Mouse (Mus musculus) splenic B cell, adult 2 months (primary cell): ENCODE results near the gene Rabif.
"Not testable (repeated sequence)": the region's sequence is repeated elsewhere in the genome, so short reads cannot be mapped to it uniquely, and the experiment has no call there.

ENCODE experiments used
- DNase-seq: peaks from one replicate; pipeline ENCODE4 v3.0.0-alpha.2; 2011; ENCODE audit warnings: low read depth, low spot score
- H3K27me3 ChIP-seq: 2 replicates; pipeline ENCODE4 v1.6.1; 2012; ENCODE audit warnings: mild to moderate bottlenecking, low read length, moderate library complexity, mixed read lengths; ENCODE audit not compliant: control insufficient read depth, poor library complexity, insufficient read depth, severe bottlenecking
- H3K36me3 ChIP-seq: 2 replicates; pipeline ENCODE4 v1.6.1; 2012; ENCODE audit warnings: mild to moderate bottlenecking, low read length, moderate library complexity, mixed read lengths; ENCODE audit not compliant: control insufficient read depth, poor library complexity, insufficient read depth, severe bottlenecking

The Rabif gene

DNA sequence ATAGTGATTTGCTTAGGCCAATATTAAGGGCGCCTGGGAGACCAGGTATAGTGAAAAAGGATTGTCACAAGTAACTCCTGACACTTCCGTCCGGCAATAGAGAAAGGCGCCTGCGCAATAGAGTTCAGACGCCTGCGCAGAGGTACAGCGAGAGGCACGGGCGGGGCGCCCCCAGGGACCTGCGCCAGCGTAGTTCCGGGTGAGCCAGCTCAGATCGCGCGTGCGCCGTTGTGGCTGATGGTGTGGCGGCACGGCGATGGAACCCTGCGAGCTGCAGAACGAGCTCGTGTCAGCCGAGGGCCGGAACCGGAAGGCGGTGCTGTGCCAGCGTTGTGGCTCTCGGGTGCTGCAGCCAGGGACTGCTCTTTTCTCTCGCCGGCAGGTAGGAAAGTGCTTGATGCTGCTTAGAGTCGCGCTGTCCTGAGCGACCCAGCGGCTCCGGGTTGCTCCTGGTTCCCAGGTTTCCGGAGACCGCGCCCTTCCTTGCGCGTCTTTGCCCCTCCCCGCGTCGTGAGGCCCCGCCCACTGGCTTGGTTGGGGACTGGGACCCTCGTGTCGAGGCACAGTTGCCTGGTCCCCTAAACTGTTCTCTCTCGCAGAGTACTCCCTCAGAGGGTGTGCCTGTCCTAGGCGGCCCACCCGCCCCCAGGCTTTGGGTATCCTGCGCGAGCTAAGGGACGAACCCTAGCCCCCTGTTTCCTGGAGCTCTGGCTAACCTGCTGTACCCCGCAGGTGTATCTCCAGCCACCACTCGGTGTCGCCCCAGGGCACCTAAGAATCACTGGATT, at the start of gene Rabif:
TSS of gene Rabif (plus strand) at position 221 of the 788 bp plus-strand sequence.
- Histone ChIP-seq H3K27me3 (no peaks in the 10 kb centered on the region; the same call in 1 of the 2 replicates), H3K36me3 (no peaks in the 10 kb centered on the region; the same call in 1 of the 2 replicates)
- DNase-seq: peak; percentile 100

- Histone ChIP-seq H3K36me3 (no peaks in the 10 kb centered on the region), H3K27me3 (no peaks in the 10 kb centered on the region; the same call in 1 of the 2 replicates)
- DNase-seq: no peak
Observed at GRCm38 (mm10) chr1:134445418-134445817, 49.0 kb upstream of the Rabif start.

GRCm38 (mm10) chr1:134448537-134448936, 45.9 kb upstream of the Rabif start:
- not testable (repeated sequence) for H3K36me3 ChIP-seq, DNase-seq, H3K27me3 ChIP-seq

- Histone ChIP-seq H3K36me3 (no peaks in the 10 kb centered on the region), H3K27me3 (no peaks in the 10 kb centered on the region; the same call in 1 of the 2 replicates)
- no peak for DNase-seq
Observed at GRCm38 (mm10) chr1:134450201-134450600, 44.2 kb upstream of the Rabif start.

- DNase-seq: peak; percentile 71
- Histone ChIP-seq H3K36me3 (no peaks in the 10 kb centered on the region), H3K27me3 (no peaks in the 10 kb centered on the region; the same call in 1 of the 2 replicates)
Observed at GRCm38 (mm10) chr1:134450986-134451385, 43.5 kb upstream of the Rabif start.

DNA sequence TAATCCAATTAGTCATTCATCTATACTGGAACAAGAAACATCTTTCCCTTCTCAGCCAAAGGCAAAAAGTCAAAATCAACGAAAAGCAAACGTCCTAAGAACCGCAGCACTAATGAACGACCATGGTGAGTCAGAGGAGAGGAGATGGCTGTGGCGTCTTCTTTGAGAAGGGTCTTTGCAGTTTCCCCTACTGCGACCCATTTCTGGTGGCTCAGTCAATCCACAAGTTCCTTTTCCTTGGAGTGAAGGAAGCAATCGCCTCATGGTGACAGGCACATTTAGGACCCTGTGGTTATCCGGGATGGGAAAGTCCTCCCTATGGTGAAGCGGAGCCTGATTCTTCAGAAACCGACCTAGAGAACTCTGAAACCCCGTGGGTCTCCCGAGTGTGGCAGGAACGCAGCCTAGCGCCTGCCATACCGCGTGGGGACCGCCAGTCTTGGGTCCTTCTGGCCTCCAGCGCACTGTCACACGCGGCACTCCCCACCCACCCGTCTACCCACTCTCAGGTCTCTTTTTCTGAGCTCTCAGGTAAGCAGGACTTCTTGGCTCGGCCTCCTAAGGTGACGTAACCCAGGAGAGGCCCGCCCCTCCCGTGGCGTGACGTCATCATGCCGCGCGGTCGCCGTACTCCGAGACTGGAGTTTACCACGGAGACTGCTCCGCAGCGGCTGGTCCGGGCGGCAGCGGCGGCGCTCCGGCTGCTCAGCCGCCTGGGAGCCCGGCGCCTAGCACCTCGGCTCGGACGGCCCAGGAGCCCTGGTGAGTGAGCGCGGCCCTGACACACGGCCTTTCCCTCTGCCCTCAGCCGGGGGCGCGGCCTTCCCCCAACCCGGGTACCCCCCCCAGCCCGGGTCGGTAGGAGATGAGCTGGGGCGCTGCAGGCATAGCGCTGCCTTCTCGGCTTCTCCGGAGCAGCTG, 39.3 kb upstream of the Rabif start, which contains the start of gene Klhl12:
TSS of gene Klhl12 (plus strand) at position 628 of the 921 bp plus-strand sequence.
- peak; percentile 96 for DNase-seq
- Histone ChIP-seq H3K27me3 (no peaks in the 10 kb centered on the region), H3K36me3 (no peaks in the 10 kb centered on the region)

DNA sequence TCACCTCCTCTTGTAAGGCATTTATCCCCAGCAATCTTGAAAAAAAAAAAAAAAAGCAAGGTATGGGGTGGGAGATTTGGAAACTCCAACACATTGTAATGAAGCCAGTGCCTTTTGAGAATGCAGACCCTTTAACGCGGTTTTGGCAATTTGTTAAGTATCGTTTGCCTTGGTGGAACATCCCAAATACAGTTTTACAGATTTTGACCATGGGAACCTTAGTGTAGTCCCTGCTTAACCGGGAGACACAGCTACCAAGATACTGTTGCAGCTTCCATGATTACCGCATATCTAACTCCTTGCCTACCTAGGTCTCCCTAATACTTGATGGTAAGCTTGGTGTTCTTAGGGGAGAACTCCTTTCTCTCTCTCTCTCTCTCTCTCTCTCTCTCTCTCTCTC, 38.4 kb upstream of the Rabif start:
- DNase-seq: no peak
- Histone ChIP-seq H3K27me3 (no peaks in the 10 kb centered on the region), H3K36me3 (peaks cover 1% of the 10 kb centered on the region; the same call in 1 of the 2 replicates)

DNA sequence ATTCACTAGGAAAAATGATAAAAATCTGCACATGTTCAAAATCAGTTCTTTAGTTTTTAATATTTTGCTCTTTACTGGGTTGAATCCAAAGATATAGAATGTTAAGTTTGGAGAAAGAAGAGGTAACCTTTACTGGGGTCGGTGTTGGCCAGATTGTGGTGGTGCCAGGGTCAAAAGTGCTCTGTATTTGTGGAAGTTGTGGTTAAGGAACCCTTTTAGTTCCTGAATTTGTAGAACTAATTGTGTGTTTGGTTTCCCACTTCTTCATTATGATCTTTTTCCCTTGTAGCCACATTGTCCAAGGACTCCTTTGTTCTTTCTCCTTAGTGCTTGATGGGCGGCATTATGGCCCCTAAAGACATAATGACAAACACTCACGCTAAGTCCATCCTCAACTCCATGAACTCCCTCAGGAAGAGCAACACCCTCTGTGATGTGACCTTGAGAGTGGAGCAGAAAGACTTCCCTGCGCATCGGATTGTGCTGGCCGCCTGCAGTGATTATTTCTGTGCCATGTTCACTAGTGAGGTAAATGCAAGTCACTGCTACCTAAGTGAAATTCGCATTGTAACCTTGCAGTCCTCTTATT, 36.2 kb upstream of the Rabif start:
- DNase-seq: no peak
- Histone ChIP-seq H3K27me3 (no peaks in the 10 kb centered on the region), H3K36me3 (peaks cover 6% of the 10 kb centered on the region; the same call in 1 of the 2 replicates)

- no peak for DNase-seq
- Histone ChIP-seq H3K36me3 (peaks cover 10% of the 10 kb centered on the region; the same call in 1 of the 2 replicates), H3K27me3 (no peaks in the 10 kb centered on the region)
Observed at GRCm38 (mm10) chr1:134460294-134461284, 33.9 kb upstream of the Rabif start.

GRCm38 (mm10) chr1:134484623-134485022, 9.8 kb upstream of the Rabif start:
- no peaks in the 10 kb centered on the region for H3K27me3 ChIP-seq
- H3K36me3 ChIP-seq: 0 out of 2 replicates have a peak, but pooled peaks cover 2% of the 10 kb centered on the region
- DNase-seq: no peak

- DNase-seq: no peak
- Histone ChIP-seq H3K27me3 (no peaks in the 10 kb centered on the region; the same call in 1 of the 2 replicates), H3K36me3 (no peaks in the 10 kb centered on the region; the same call in 1 of the 2 replicates)
Observed at GRCm38 (mm10) chr1:134490903-134491801, 3.3 kb upstream of the Rabif start.

GRCm38 (mm10) chr1:134492276-134492675, 2.2 kb upstream of the Rabif start:
- Histone ChIP-seq H3K36me3 (no peaks in the 10 kb centered on the region; the same call in 1 of the 2 replicates), H3K27me3 (no peaks in the 10 kb centered on the region; the same call in 1 of the 2 replicates)
- no peak for DNase-seq

- Histone ChIP-seq H3K27me3 (no peaks in the 10 kb centered on the region; the same call in 1 of the 2 replicates), H3K36me3 (no peaks in the 10 kb centered on the region; the same call in 1 of the 2 replicates)
- peak; percentile 15 for DNase-seq
Observed at GRCm38 (mm10) chr1:134493496-134493895, 952 bp upstream of the Rabif start.
